Mouse (Mus musculus): Measurements from ENCODE around the gene Cnbp. TPM values are rescaled to one million over a fixed set of nuclear protein-coding genes. Genes with fewer than 3 reads are reported as not detected.
A peak's percentile ranks its signal among the peaks of the same experiment; 100 is the strongest.

The Cnbp gene
- 999 and 1,260 TPM in 2 replicates for polyA plus RNA-seq (2016; fragmentation: Nextera tagmentation; extraction: Ambion mirVana)

- Histone ChIP-seq H3K36me3 (peaks cover 26% of the 10 kb centered on the region), H3K9me3 (no peaks in the 10 kb centered on the region), H3K27me3 (ENCODE audit: insufficient read depth, poor library complexity, severe bottlenecking) (no peaks in the 10 kb centered on the region), H3K4me1 (peaks cover 20% of the 10 kb centered on the region; the same call in 1 of the 2 replicates), H3K4me3 (peak within 1 kb of the TSS; percentile 100), H3K27ac (peak within 1 kb of the TSS; percentile 100)
- WGBS = under 1% methylated on average over 55 of the region's 55 CpGs
- DNase-seq (ENCODE audit: low spot score) = peak; percentile 98
These were observed at the start of gene Cnbp for GRCm38 (mm10) chr6:87850900-87851614. Gene Cnbp (minus strand): TSS chr6:87851106.

- Histone ChIP-seq H3K4me3 (no peak overlapping the region), H3K27me3 (ENCODE audit: insufficient read depth, poor library complexity, severe bottlenecking) (no peaks in the 10 kb centered on the region), H3K4me1 (no peaks in the 10 kb centered on the region), H3K9me3 (no peaks in the 10 kb centered on the region), H3K27ac (no peak overlapping the region), H3K36me3 (peaks cover 100% of the 10 kb centered on the region)
- DNase-seq (ENCODE audit: low spot score) = no peak
- 94% methylated on average over 10 of the region's 10 CpGs for WGBS
These were observed 47.1 kb upstream of the Cnbp start for GRCm38 (mm10) chr6:87898028-87898427.

- H3K36me3 ChIP-seq = peaks cover 100% of the 10 kb centered on the region
- no peak overlapping the region for H3K4me3 ChIP-seq
- H3K4me1 ChIP-seq = peaks cover 1% of the 10 kb centered on the region
- 89% methylated on average over 7 of the region's 7 CpGs for WGBS
- H3K27ac ChIP-seq = no peak overlapping the region
- H3K27me3 ChIP-seq (ENCODE audit: insufficient read depth, poor library complexity, severe bottlenecking) = no peaks in the 10 kb centered on the region
- H3K9me3 ChIP-seq = no peaks in the 10 kb centered on the region
- no peak for DNase-seq (ENCODE audit: low spot score)
These were observed 43.0 kb upstream of the Cnbp start for GRCm38 (mm10) chr6:87893931-87894330.

- Histone ChIP-seq H3K4me3 (peak within 1 kb of the TSS; percentile 69), H3K27me3 (ENCODE audit: insufficient read depth, poor library complexity, severe bottlenecking) (no peaks in the 10 kb centered on the region), H3K4me1 (peaks cover 7% of the 10 kb centered on the region), H3K9me3 (no peaks in the 10 kb centered on the region), H3K36me3 (peaks cover 40% of the 10 kb centered on the region), H3K27ac (peak within 1 kb of the TSS; percentile 93)
- under 1% methylated on average over 31 of the region's 31 CpGs for WGBS
- DNase-seq (ENCODE audit: low spot score) = peak; percentile 100
These were observed 36.8 kb upstream of the Cnbp start, which contains the start of gene Copg1 for GRCm38 (mm10) chr6:87887594-87888233. Gene Copg1 (plus strand): TSS chr6:87887814.

- 95% methylated on average over 1 of the region's 1 CpGs for whole genome bisulfite sequencing
- DNase-seq (ENCODE audit: low spot score) = no peak
- no peaks in the 10 kb centered on the region for H3K9me3 ChIP-seq
- H3K27me3 ChIP-seq (ENCODE audit: insufficient read depth, poor library complexity, severe bottlenecking) = no peaks in the 10 kb centered on the region
- H3K4me3 ChIP-seq = no peak overlapping the region
- H3K4me1 ChIP-seq = peaks cover 7% of the 10 kb centered on the region
- no peak overlapping the region for H3K27ac ChIP-seq
- peaks cover 30% of the 10 kb centered on the region for H3K36me3 ChIP-seq
These were observed 35.8 kb upstream of the Cnbp start for GRCm38 (mm10) chr6:87886721-87887120.

- 68% methylated on average over 4 of the region's 4 CpGs for WGBS
- H3K9me3 ChIP-seq = no peaks in the 10 kb centered on the region
- DNase-seq (ENCODE audit: low spot score) = no peak
- no peaks in the 10 kb centered on the region for H3K4me1 ChIP-seq
- no peaks in the 10 kb centered on the region for H3K36me3 ChIP-seq
- no peak overlapping the region for H3K4me3 ChIP-seq
- no peaks in the 10 kb centered on the region for H3K27me3 ChIP-seq (ENCODE audit: insufficient read depth, poor library complexity, severe bottlenecking)
- no peak overlapping the region for H3K27ac ChIP-seq
These were observed 31.9 kb upstream of the Cnbp start for GRCm38 (mm10) chr6:87882816-87883215.

GRCm38 (mm10) chr6:87882221-87882620 lies 31.3 kb upstream of the Cnbp start:
- Histone ChIP-seq H3K4me3 (no peak overlapping the region), H3K36me3 (no peaks in the 10 kb centered on the region), H3K4me1 (no peaks in the 10 kb centered on the region), H3K27ac (no peak overlapping the region), H3K9me3 (no peaks in the 10 kb centered on the region), H3K27me3 (ENCODE audit: insufficient read depth, poor library complexity, severe bottlenecking) (no peaks in the 10 kb centered on the region)
- no peak for DNase-seq (ENCODE audit: low spot score)
- WGBS = 64% methylated on average over 3 of the region's 3 CpGs

- no peak overlapping the region for H3K27ac ChIP-seq
- H3K36me3 ChIP-seq = no peaks in the 10 kb centered on the region
- WGBS = 63% methylated on average over 3 of the region's 3 CpGs
- no peak overlapping the region for H3K4me3 ChIP-seq
- H3K9me3 ChIP-seq = no peaks in the 10 kb centered on the region
- H3K4me1 ChIP-seq = no peaks in the 10 kb centered on the region
- no peak for DNase-seq (ENCODE audit: low spot score)
- H3K27me3 ChIP-seq (ENCODE audit: insufficient read depth, poor library complexity, severe bottlenecking) = no peaks in the 10 kb centered on the region
These were observed 28.7 kb upstream of the Cnbp start for GRCm38 (mm10) chr6:87879628-87880027.

GRCm38 (mm10) chr6:87879010-87879409 lies 28.1 kb upstream of the Cnbp start:
- no peaks in the 10 kb centered on the region for H3K9me3 ChIP-seq
- H3K36me3 ChIP-seq = no peaks in the 10 kb centered on the region
- no peak overlapping the region for H3K27ac ChIP-seq
- no peaks in the 10 kb centered on the region for H3K27me3 ChIP-seq (ENCODE audit: insufficient read depth, poor library complexity, severe bottlenecking)
- no peaks in the 10 kb centered on the region for H3K4me1 ChIP-seq
- no peak overlapping the region for H3K4me3 ChIP-seq
- DNase-seq (ENCODE audit: low spot score) = no peak
- 44% methylated on average over 4 of the region's 4 CpGs for WGBS

- 67% methylated on average over 13 of the region's 13 CpGs for WGBS
- no peak for DNase-seq (ENCODE audit: low spot score)
- H3K36me3 ChIP-seq = no peaks in the 10 kb centered on the region
- H3K4me1 ChIP-seq = peaks cover 6% of the 10 kb centered on the region; the same call in 1 of the 2 replicates
- H3K9me3 ChIP-seq = no peaks in the 10 kb centered on the region
- no peaks in the 10 kb centered on the region for H3K27me3 ChIP-seq (ENCODE audit: insufficient read depth, poor library complexity, severe bottlenecking)
- H3K4me3 ChIP-seq = no peak overlapping the region
- peak overlapping the region; percentile 49; the same call in 1 of the 2 replicates for H3K27ac ChIP-seq
These were observed 25.2 kb upstream of the Cnbp start for GRCm38 (mm10) chr6:87876068-87876643.

GRCm38 (mm10) chr6:87875562-87875961 lies 24.7 kb upstream of the Cnbp start:
- WGBS = 86% methylated on average over 7 of the region's 7 CpGs
- H3K36me3 ChIP-seq = no peaks in the 10 kb centered on the region
- no peaks in the 10 kb centered on the region for H3K27me3 ChIP-seq (ENCODE audit: insufficient read depth, poor library complexity, severe bottlenecking)
- H3K9me3 ChIP-seq = no peaks in the 10 kb centered on the region
- peaks cover 6% of the 10 kb centered on the region; the same call in 1 of the 2 replicates for H3K4me1 ChIP-seq
- H3K4me3 ChIP-seq = no peak overlapping the region
- DNase-seq (ENCODE audit: low spot score) = no peak
- no peak overlapping the region for H3K27ac ChIP-seq

GRCm38 (mm10) chr6:87875083-87875482 lies 24.2 kb upstream of the Cnbp start:
- 64% methylated on average over 1 of the region's 1 CpGs for WGBS
- no peak for DNase-seq (ENCODE audit: low spot score)
- no peaks in the 10 kb centered on the region for H3K36me3 ChIP-seq
- no peak overlapping the region for H3K4me3 ChIP-seq
- H3K27me3 ChIP-seq (ENCODE audit: insufficient read depth, poor library complexity, severe bottlenecking) = no peaks in the 10 kb centered on the region
- no peak overlapping the region for H3K27ac ChIP-seq
- H3K4me1 ChIP-seq = peaks cover 6% of the 10 kb centered on the region; the same call in 1 of the 2 replicates
- no peaks in the 10 kb centered on the region for H3K9me3 ChIP-seq

- 85% methylated on average over 2 of the region's 2 CpGs for WGBS
- Histone ChIP-seq H3K4me1 (peaks cover 8% of the 10 kb centered on the region), H3K36me3 (no peaks in the 10 kb centered on the region), H3K27ac (no peak overlapping the region), H3K4me3 (no peak overlapping the region), H3K27me3 (ENCODE audit: insufficient read depth, poor library complexity, severe bottlenecking) (no peaks in the 10 kb centered on the region), H3K9me3 (no peaks in the 10 kb centered on the region)
- DNase-seq (ENCODE audit: low spot score) = no peak
These were observed 23.1 kb upstream of the Cnbp start for GRCm38 (mm10) chr6:87873963-87874362.
